Mouse (Mus musculus): ENCODE measurements around the gene Gzmk. TPM values are rescaled to one million over a fixed set of nuclear protein-coding genes. Genes with fewer than 3 reads are reported as not detected.
A peak's percentile ranks its signal among the peaks of the same experiment; 100 is the strongest.

Gene Gzmk
- polyA plus RNA-seq (2015; fragmentation: Nextera tagmentation; extraction: Ambion mirVana), result not detected in 2 replicates

GRCm38 (mm10) chr13:113225811-113226210 is at the start of gene Gzmk:
Gene Gzmk, minus strand, starts transcription at chr13:113225908.
- WGBS, result 42% methylated on average over 7 of the region's 7 CpGs
- Histone ChIP-seq H3K9me3 (ENCODE audit: control insufficient read depth) (no peaks in the 10 kb centered on the region), H3K4me1 (replicated peaks; ENCODE audit: control insufficient read depth, insufficient read depth, low read length) (no peaks in the 10 kb centered on the region), H3K36me3 (ENCODE audit: control insufficient read depth, insufficient read depth) (no peaks in the 10 kb centered on the region), H3K27me3 (replicated peaks; ENCODE audit: control insufficient read depth, insufficient read depth, low read length) (no peaks in the 10 kb centered on the region), H3K4me2 (replicated peaks; ENCODE audit: low read depth) (no peak within 1 kb of the TSS), H3K9ac (ENCODE audit: low read depth, low read length) (no peak within 1 kb of the TSS), H3K27ac (ENCODE audit: low read depth, low read length) (no peak within 1 kb of the TSS), H3K4me3 (ENCODE audit: low read depth, low read length) (no peak within 1 kb of the TSS)
- no peak for ATAC-seq
- no peak for TF ChIP-seq CTCF (IDR thresholded peaks at IDR 0.05; ENCODE audit: low read depth)

DNA sequence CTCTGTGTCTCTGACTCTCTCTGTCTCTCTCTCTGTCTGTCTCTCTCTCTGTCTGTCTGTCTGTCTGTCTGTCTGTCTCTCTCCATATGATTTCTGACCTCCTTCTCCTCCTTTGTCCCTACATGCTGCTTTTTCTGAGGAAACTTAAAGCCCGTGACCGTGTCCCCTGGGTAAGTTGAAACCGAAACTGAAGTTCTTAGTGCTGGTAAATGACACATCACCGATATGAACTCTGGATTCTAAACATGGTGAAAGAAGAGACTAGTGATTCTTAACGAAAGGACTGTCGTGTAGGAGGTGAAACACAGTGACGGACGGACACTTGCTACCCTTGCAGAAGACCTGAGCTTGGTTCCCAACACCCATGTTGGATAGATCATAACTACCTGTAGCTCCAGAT is 45.5 kb upstream of the Gzmk start:
- Histone ChIP-seq H3K27me3 (replicated peaks; ENCODE audit: control insufficient read depth, insufficient read depth, low read length) (no peaks in the 10 kb centered on the region), H3K4me3 (ENCODE audit: low read depth, low read length) (no peak overlapping the region), H3K9me3 (ENCODE audit: control insufficient read depth) (no peaks in the 10 kb centered on the region), H3K4me2 (replicated peaks; ENCODE audit: low read depth) (no peak overlapping the region), H3K27ac (ENCODE audit: low read depth, low read length) (no peak overlapping the region), H3K9ac (ENCODE audit: low read depth, low read length) (no peak overlapping the region), H3K36me3 (ENCODE audit: control insufficient read depth, insufficient read depth) (no peaks in the 10 kb centered on the region), H3K4me1 (replicated peaks; ENCODE audit: control insufficient read depth, insufficient read depth, low read length) (no peaks in the 10 kb centered on the region)
- 86% methylated on average over 8 of the region's 8 CpGs for WGBS
- TF ChIP-seq CTCF (IDR thresholded peaks at IDR 0.05; ENCODE audit: low read depth), result no peak
- ATAC-seq, result no peak

GRCm38 (mm10) chr13:113269777-113270776 is 44.4 kb upstream of the Gzmk start:
- Histone ChIP-seq H3K9ac (ENCODE audit: low read depth, low read length) (no peak overlapping the region), H3K36me3 (ENCODE audit: control insufficient read depth, insufficient read depth) (no peaks in the 10 kb centered on the region), H3K4me1 (replicated peaks; ENCODE audit: control insufficient read depth, insufficient read depth, low read length) (no peaks in the 10 kb centered on the region), H3K4me3 (ENCODE audit: low read depth, low read length) (no peak overlapping the region), H3K4me2 (replicated peaks; ENCODE audit: low read depth) (no peak overlapping the region), H3K9me3 (ENCODE audit: control insufficient read depth) (no peaks in the 10 kb centered on the region), H3K27me3 (replicated peaks; ENCODE audit: control insufficient read depth, insufficient read depth, low read length) (no peaks in the 10 kb centered on the region; the same call in 1 of the 2 replicates), H3K27ac (ENCODE audit: low read depth, low read length) (no peak overlapping the region)
- WGBS, result 58% methylated on average over 18 of the region's 18 CpGs
- peak; percentile 94 for TF ChIP-seq CTCF (IDR thresholded peaks at IDR 0.05; ENCODE audit: low read depth)
- peak; percentile 54; the same call in 1 of the 2 replicates for ATAC-seq

- Histone ChIP-seq H3K27me3 (replicated peaks; ENCODE audit: control insufficient read depth, insufficient read depth, low read length) (no peaks in the 10 kb centered on the region; the same call in 1 of the 2 replicates), H3K4me1 (replicated peaks; ENCODE audit: control insufficient read depth, insufficient read depth, low read length) (no peaks in the 10 kb centered on the region), H3K27ac (ENCODE audit: low read depth, low read length) (no peak overlapping the region), H3K9me3 (ENCODE audit: control insufficient read depth) (no peaks in the 10 kb centered on the region), H3K4me2 (replicated peaks; ENCODE audit: low read depth) (no peak overlapping the region), H3K9ac (ENCODE audit: low read depth, low read length) (no peak overlapping the region), H3K4me3 (ENCODE audit: low read depth, low read length) (no peak overlapping the region), H3K36me3 (ENCODE audit: control insufficient read depth, insufficient read depth) (no peaks in the 10 kb centered on the region)
- 54% methylated on average over 3 of the region's 3 CpGs for WGBS
- no peak for TF ChIP-seq CTCF (IDR thresholded peaks at IDR 0.05; ENCODE audit: low read depth)
- no peak for ATAC-seq
Observed at GRCm38 (mm10) chr13:113267204-113267603, 41.5 kb upstream of the Gzmk start.

DNA sequence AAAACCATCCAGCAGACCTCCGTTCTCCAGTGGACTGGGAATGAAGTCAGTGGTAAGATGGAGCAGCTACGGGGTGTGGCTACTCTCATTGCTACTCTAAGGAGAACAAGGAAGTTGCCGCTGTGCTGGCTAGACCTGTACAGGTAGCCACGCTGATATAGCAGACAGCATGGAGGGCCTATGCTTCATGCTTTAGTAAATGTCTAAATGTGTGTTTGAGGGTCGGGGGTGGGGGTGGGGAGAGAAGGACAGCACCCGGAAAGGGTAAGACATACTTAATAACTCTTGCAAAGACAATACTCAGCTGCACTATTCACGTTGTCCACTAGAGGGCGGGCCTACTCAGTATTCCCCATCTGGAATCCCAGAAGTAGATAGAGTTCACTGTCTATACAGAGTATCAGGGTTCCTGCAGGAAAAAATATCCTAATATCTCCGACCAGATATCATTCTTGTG is 40.8 kb upstream of the Gzmk start:
- no peaks in the 10 kb centered on the region for H3K4me1 ChIP-seq (replicated peaks; ENCODE audit: control insufficient read depth, insufficient read depth, low read length)
- peak overlapping the region; percentile 43 for H3K4me2 ChIP-seq (replicated peaks; ENCODE audit: low read depth)
- no peaks in the 10 kb centered on the region for H3K36me3 ChIP-seq (ENCODE audit: control insufficient read depth, insufficient read depth)
- 28% methylated on average over 9 of the region's 9 CpGs for WGBS
- no peaks in the 10 kb centered on the region; the same call in 1 of the 2 replicates for H3K27me3 ChIP-seq (replicated peaks; ENCODE audit: control insufficient read depth, insufficient read depth, low read length)
- no peaks in the 10 kb centered on the region for H3K9me3 ChIP-seq (ENCODE audit: control insufficient read depth)
- peak; percentile 49; the same call in 1 of the 2 replicates for ATAC-seq
- no peak overlapping the region for H3K27ac ChIP-seq (ENCODE audit: low read depth, low read length)
- no peak overlapping the region for H3K4me3 ChIP-seq (ENCODE audit: low read depth, low read length)
- peak; percentile 88 for TF ChIP-seq CTCF (IDR thresholded peaks at IDR 0.05; ENCODE audit: low read depth)
- no peak overlapping the region for H3K9ac ChIP-seq (ENCODE audit: low read depth, low read length)

DNA sequence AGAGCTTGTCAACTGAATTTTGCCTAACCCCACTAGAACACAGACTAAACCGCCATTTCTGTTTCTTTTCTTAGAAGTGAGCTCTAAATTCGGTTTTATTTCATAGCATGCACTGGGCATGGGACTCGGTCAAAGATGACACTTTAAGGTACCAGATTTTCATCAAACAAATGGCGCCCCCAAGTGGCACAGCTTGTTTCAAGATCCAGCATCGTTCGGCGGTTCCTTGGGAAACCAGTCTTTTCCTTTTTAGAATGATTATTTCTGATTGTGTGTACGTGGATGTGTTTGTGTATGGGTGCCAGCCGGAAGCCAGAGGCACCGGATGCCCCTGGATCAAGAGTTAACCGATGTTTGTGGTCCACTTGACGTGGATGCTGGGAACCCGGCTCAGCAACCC is 39.5 kb upstream of the Gzmk start:
- Histone ChIP-seq H3K9ac (ENCODE audit: low read depth, low read length) (no peak overlapping the region), H3K4me1 (replicated peaks; ENCODE audit: control insufficient read depth, insufficient read depth, low read length) (no peaks in the 10 kb centered on the region), H3K27me3 (replicated peaks; ENCODE audit: control insufficient read depth, insufficient read depth, low read length) (no peaks in the 10 kb centered on the region; the same call in 1 of the 2 replicates), H3K4me2 (replicated peaks; ENCODE audit: low read depth) (no peak overlapping the region), H3K4me3 (ENCODE audit: low read depth, low read length) (no peak overlapping the region), H3K9me3 (ENCODE audit: control insufficient read depth) (no peaks in the 10 kb centered on the region), H3K27ac (ENCODE audit: low read depth, low read length) (no peak overlapping the region), H3K36me3 (ENCODE audit: control insufficient read depth, insufficient read depth) (no peaks in the 10 kb centered on the region)
- 29% methylated on average over 13 of the region's 13 CpGs for WGBS
- no peak for ATAC-seq
- TF ChIP-seq CTCF (IDR thresholded peaks at IDR 0.05; ENCODE audit: low read depth), result peak; percentile 69
